Mouse (Mus musculus): ENCODE measurements at regions not wholly inside any gene's neighbourhood (a gene's known extent, or its start where the extent isn't known, plus 50 kb on each side); places are given as distances from the start of the nearest gene placed in this dataset.

- TF ChIP-seq CTCF (IDR thresholded peaks at IDR 0.05; ENCODE audit: borderline replicate concordance, extremely low read depth, insufficient read depth, insufficient read length) (no peak), POLR2A (IDR thresholded peaks at IDR 0.05; ENCODE audit: borderline replicate concordance, extremely low read depth, insufficient read depth, insufficient read length, poor library complexity, severe bottlenecking) (no peak)
Observed at GRCm38 (mm10) chr8:78098191-78098745, 114.8 kb upstream of the Ttc29 start.

All from brain, embryonic 14.5 days (tissue).